Mouse (Mus musculus) limb, embryonic 11.5 days (tissue): ENCODE measurements around the gene Rgma. TPM values are rescaled to one million over a fixed set of nuclear protein-coding genes. Genes with fewer than 3 reads are reported as not detected.

ENCODE experiments used
- ATAC-seq: fragments of 200-750 bp; cut with Nextera tagmentation; 2 replicates; pipeline ENCODE4 v1.8.0; 2017; ENCODE audit warnings: low read depth; ENCODE audit not compliant: insufficient number of reproducible peaks, low FRiP score, low TSS enrichment
- DNase-seq: peaks from one replicate; pipeline ENCODE4 v3.0.0-alpha.2; 2015; ENCODE audit warnings: low spot score
- H3K27ac ChIP-seq: fragments of 300-500 bp; sonication (generic); replicated peaks from 2 replicates; pipeline ENCODE4 v1.5.1; 2014; ENCODE audit warnings: low read depth, mild to moderate bottlenecking, low read length
- H3K27me3 ChIP-seq: fragments of 300-500 bp; sonication (generic); 2 replicates; pipeline ENCODE4 v1.6.1; 2014; ENCODE audit warnings: mild to moderate bottlenecking, low read length, mixed read lengths; ENCODE audit not compliant: control insufficient read depth, insufficient read depth
- H3K36me3 ChIP-seq: fragments of 300-500 bp; sonication (generic); 2 replicates; pipeline ENCODE4 v1.6.1; 2014; ENCODE audit warnings: mild to moderate bottlenecking, low read length, moderate library complexity, mixed read lengths; ENCODE audit not compliant: control insufficient read depth, insufficient read depth
- H3K4me1 ChIP-seq: fragments of 300-500 bp; sonication (generic); 2 replicates; pipeline ENCODE4 v1.6.1; 2014; ENCODE audit warnings: low read length, mixed read lengths; ENCODE audit not compliant: control insufficient read depth, insufficient read depth
- H3K4me2 ChIP-seq: fragments of 300-500 bp; sonication (generic); 2 replicates; pipeline ENCODE4 v1.6.1; 2014; ENCODE audit warnings: low read depth, mild to moderate bottlenecking, moderate library complexity; ENCODE audit not compliant: severe bottlenecking
- H3K4me3 ChIP-seq: fragments of 300-500 bp; sonication (generic); 2 replicates; pipeline ENCODE4 v1.5.1; 2014; ENCODE audit warnings: low read depth, low read length
- H3K9ac ChIP-seq: fragments of 300-500 bp; sonication (generic); 2 replicates; pipeline ENCODE4 v1.6.1; 2014; ENCODE audit warnings: mild to moderate bottlenecking, low read length
- H3K9me3 ChIP-seq: fragments of 300-500 bp; sonication (generic); 2 replicates; pipeline ENCODE4 v1.6.1; 2016; ENCODE audit warnings: low read length; ENCODE audit not compliant: control insufficient read depth
- WGBS: fragments of 180-500 bp; shearing (Covaris S2); extraction: QIAGEN DNeasy Blood & Tissue Kit; methylation state at CpG from one replicate; pipeline ENCODE4 v1.1.7; 2014; 5-methylcytosine and 5-hydroxymethylcytosine counted together
- polyA plus RNA-seq: library from polyadenylated mRNA; unstranded; fragments of >200 nt; fragmentation: Nextera tagmentation; extraction: Ambion mirVana; gene quantifications from 2 replicates; pipeline ENCODE4 v1.2.1, GENCODE M21; 2014

The Rgma gene
- polyA plus RNA-seq, 1 experiment from 2014 or later: 27.1 TPM

DNA sequence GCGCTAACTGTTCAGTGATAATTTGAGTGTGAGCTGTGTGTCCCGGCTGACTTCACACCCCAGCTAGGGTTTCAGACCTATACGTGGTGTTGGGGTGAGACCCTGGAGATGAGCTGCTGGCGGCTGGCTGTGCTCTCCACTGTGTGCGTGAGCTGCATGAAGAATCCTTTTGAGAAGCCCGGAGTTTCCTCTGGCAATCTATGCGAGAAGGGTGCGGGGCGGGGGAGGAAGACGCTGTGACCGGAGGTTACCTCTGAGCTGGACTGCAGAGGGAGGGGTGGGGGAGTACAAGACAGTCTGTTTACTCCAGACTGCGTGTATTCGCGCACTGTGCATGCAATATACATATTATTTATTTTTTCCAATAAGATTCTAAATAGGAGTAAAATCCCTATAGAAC is 582 bp upstream of the Rgma start:
- ATAC-seq: no peak

DNA sequence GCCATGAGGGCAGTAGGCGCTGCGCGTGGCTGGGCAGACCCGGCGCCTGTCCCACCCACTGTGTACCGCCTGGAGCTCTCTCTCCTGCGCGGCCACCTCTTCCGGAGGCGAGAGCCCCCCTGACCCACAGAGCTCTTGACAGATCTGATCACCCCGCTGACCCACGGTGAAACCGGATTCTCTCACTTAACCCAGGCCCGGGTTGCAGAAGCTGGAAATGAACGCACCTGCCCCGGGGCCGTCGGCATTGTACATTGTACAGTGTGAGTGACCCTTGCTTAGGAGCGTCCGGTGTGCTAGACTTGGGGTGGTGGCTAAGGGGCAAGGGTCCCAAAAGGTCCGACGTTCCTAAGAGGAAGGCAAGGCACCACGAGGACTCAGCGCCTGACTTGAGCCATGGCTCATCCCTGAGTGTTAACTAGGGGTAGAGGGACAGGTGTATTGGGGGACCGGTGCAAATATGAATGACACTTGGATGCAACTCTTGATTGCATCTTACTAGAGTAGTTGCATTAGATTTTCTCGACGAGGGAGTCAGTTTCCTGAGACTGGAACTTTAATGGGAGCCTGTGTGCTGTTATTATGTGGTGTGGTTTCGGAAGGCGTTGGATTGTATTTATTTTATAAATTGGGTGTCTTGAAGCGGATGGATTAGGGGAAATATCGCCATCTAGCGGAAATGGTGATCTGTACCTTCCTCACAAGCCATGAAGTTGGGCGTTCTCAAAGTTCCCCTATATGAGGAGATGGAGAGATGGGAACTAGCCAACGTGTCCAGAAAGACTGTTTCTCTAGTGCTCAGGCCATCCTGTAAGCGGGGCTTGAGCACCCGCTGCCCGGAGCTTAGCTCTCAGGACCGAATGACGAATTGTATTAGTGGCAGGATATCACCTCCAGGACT is 1.0 kb downstream of the Rgma start:
- H3K36me3 ChIP-seq: no peaks in the 10 kb centered on the region
- peaks cover 38% of the 10 kb centered on the region for H3K27me3 ChIP-seq
- no peaks in the 10 kb centered on the region for H3K9me3 ChIP-seq
- ATAC-seq: peak; percentile 32; the same call in 1 of the 2 replicates
- peak overlapping the region; percentile 68 for H3K9ac ChIP-seq
- 0 out of 2 replicates have a peak, but pooled peaks cover 14% of the 10 kb centered on the region for H3K4me1 ChIP-seq
- peak; percentile 80 for DNase-seq
- WGBS: under 1% methylated on average over 39 of the region's 39 CpGs
- peak overlapping the region; percentile 98 for H3K4me2 ChIP-seq
- H3K4me3 ChIP-seq: peak overlapping the region; percentile 62
- H3K27ac ChIP-seq: no peak overlapping the region

More for the DNA sequence above, 582 bp upstream of the Rgma start:
- 2% methylated on average over 14 of the region's 14 CpGs for WGBS
- Histone ChIP-seq H3K9me3 (no peaks in the 10 kb centered on the region), H3K27me3 (peaks cover 41% of the 10 kb centered on the region), H3K27ac (no peak overlapping the region), H3K4me2 (peak overlapping the region; percentile 98), H3K9ac (no peak overlapping the region), H3K36me3 (no peaks in the 10 kb centered on the region), H3K4me3 (peak overlapping the region; percentile 62), H3K4me1 (0 out of 2 replicates have a peak, but pooled peaks cover 14% of the 10 kb centered on the region)
- peak; percentile 44 for DNase-seq

- Histone ChIP-seq H3K27me3 (peaks cover 28% of the 10 kb centered on the region), H3K27ac (no peak overlapping the region), H3K4me1 (0 out of 2 replicates have a peak, but pooled peaks cover 12% of the 10 kb centered on the region), H3K4me2 (peak overlapping the region; percentile 98), H3K4me3 (0 out of 2 replicates have a peak overlapping the region, but pooled peaks have one; percentile 1), H3K9me3 (no peaks in the 10 kb centered on the region), H3K9ac (no peak overlapping the region), H3K36me3 (no peaks in the 10 kb centered on the region)
- no peak for ATAC-seq
- DNase-seq: no peak
- WGBS: 67% methylated on average over 12 of the region's 12 CpGs
These were observed 2.0 kb downstream of the Rgma start for GRCm38 (mm10) chr7:73377307-73377706.

GRCm38 (mm10) chr7:73378034-73378433 is 2.7 kb downstream of the Rgma start:
- Histone ChIP-seq H3K9me3 (no peaks in the 10 kb centered on the region), H3K4me1 (0 out of 2 replicates have a peak, but pooled peaks cover 8% of the 10 kb centered on the region), H3K9ac (no peak overlapping the region), H3K4me2 (no peak overlapping the region), H3K4me3 (no peak overlapping the region), H3K27me3 (peaks cover 21% of the 10 kb centered on the region), H3K27ac (no peak overlapping the region), H3K36me3 (no peaks in the 10 kb centered on the region)
- WGBS: 82% methylated on average over 6 of the region's 6 CpGs
- no peak for ATAC-seq
- DNase-seq: no peak

GRCm38 (mm10) chr7:73382843-73383242 is 7.5 kb downstream of the Rgma start:
- 84% methylated on average over 7 of the region's 7 CpGs for WGBS
- Histone ChIP-seq H3K27ac (no peak overlapping the region), H3K27me3 (no peaks in the 10 kb centered on the region), H3K4me3 (no peak overlapping the region), H3K4me1 (no peaks in the 10 kb centered on the region), H3K9me3 (no peaks in the 10 kb centered on the region), H3K36me3 (no peaks in the 10 kb centered on the region), H3K9ac (no peak overlapping the region), H3K4me2 (no peak overlapping the region)
- DNase-seq (no peak), ATAC-seq (no peak)

GRCm38 (mm10) chr7:73388866-73389265 is 13.6 kb downstream of the Rgma start:
- no peaks in the 10 kb centered on the region for H3K36me3 ChIP-seq
- H3K9ac ChIP-seq: no peak overlapping the region
- H3K4me2 ChIP-seq: no peak overlapping the region
- H3K27me3 ChIP-seq: no peaks in the 10 kb centered on the region
- H3K4me3 ChIP-seq: no peak overlapping the region
- DNase-seq (no peak), ATAC-seq (no peak)
- 79% methylated on average over 2 of the region's 2 CpGs for WGBS
- H3K4me1 ChIP-seq: peaks cover 18% of the 10 kb centered on the region
- no peaks in the 10 kb centered on the region for H3K9me3 ChIP-seq
- H3K27ac ChIP-seq: no peak overlapping the region

DNA sequence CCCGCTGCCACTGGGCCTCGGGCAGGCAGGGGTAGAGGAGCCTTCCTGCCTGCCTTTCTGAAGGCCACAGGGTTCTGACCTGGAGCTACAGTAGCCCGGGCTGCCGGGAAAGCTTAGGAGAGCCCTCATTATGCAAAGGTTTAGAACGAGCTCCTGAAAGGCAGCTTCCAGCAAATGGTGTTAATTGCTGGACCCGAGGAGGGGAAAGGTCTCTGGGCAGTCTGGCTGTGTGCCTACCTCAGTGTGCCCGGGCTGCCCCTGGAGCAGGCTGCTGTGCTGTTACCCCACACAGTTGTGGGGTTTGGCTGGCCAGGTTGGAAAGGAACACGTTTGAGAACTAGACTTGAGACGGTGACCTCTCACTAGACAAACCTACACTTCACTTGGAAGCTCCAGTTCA is 14.1 kb downstream of the Rgma start:
- peak; percentile 7; the same call in 1 of the 2 replicates for ATAC-seq
- DNase-seq: no peak
- 6% methylated on average over 9 of the region's 9 CpGs for WGBS
- Histone ChIP-seq H3K4me2 (peak overlapping the region; percentile 85), H3K27me3 (no peaks in the 10 kb centered on the region), H3K27ac (peak overlapping the region; percentile 1; the same call in 1 of the 2 replicates), H3K36me3 (no peaks in the 10 kb centered on the region), H3K4me1 (peaks cover 19% of the 10 kb centered on the region), H3K9ac (no peak overlapping the region), H3K9me3 (no peaks in the 10 kb centered on the region), H3K4me3 (peak overlapping the region; percentile 95; the same call in 1 of the 2 replicates)

DNA sequence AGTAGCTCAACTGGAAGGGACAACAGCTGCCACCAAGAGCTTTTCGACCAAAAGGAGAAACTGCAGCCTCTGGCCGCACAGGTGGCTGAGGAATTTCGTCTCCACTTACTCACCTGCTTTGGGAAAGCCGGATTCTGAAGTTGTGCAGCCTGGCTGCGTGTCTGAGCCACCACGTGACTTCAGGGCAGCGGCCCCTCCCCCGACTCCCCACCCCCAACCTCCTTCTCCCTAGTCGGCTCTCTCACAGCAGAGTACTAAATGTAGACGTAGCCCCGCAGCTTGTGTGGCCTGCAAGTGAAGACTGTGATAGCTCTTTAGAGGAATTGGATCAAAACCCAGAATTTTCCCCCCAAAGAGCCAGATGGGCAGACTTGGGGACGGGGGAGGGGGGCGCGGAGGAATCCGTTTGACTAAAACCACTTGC is 14.6 kb downstream of the Rgma start:
- peak; percentile 61 for ATAC-seq
- Histone ChIP-seq H3K27me3 (no peaks in the 10 kb centered on the region), H3K4me3 (peak overlapping the region; percentile 95)

More for the DNA sequence above, 14.6 kb downstream of the Rgma start:
- no peaks in the 10 kb centered on the region for H3K36me3 ChIP-seq
- H3K9me3 ChIP-seq: no peaks in the 10 kb centered on the region
- H3K4me2 ChIP-seq: peak overlapping the region; percentile 85
- WGBS: under 1% methylated on average over 15 of the region's 15 CpGs
- peak; percentile 77 for DNase-seq
- peaks cover 19% of the 10 kb centered on the region for H3K4me1 ChIP-seq
- H3K27ac ChIP-seq: peak overlapping the region; percentile 98
- H3K9ac ChIP-seq: peak overlapping the region; percentile 48; the same call in 1 of the 2 replicates
